Mouse (Mus musculus) urinary bladder, postnatal 25 days (tissue): Measurements from ENCODE around the gene Chrng.

Experiments used
- DNase-seq: peaks from one replicate; pipeline ENCODE4 v3.0.0; 2022; ENCODE audit warnings: low spot score

Gene Chrng

GRCm38 (mm10) chr1:87198119-87199065 is 6.1 kb upstream of the Chrng start:
- no peak for DNase-seq

GRCm38 (mm10) chr1:87200811-87201210 is 3.6 kb upstream of the Chrng start:
- no peak for DNase-seq

GRCm38 (mm10) chr1:87201848-87202247 is 2.6 kb upstream of the Chrng start:
- no peak for DNase-seq

GRCm38 (mm10) chr1:87203779-87204178 is 678 bp upstream of the Chrng start:
- DNase-seq: no peak

DNA sequence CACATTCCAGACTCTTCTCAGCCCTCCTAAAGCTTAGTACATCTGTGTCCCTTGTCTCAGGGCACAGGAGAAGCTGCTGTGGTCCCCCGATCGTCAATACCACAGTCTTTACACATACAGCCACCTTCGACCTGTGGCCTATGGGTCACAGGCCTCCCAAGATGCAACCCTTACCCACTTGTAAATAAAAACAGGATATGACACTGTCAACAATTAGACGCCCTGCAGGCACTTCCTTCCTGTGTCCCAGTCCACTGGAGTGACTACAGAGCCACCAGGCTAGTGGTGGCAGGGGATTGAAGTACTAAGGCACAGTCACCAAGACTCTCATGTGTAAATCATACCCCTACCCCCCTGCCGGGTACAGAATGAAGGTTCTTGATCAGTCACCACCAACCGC is 581 bp downstream of the Chrng start:
- DNase-seq: no peak

GRCm38 (mm10) chr1:87205502-87205901 is 1.0 kb downstream of the Chrng start:
- DNase-seq: no peak

- no peak for DNase-seq
These were observed 1.9 kb downstream of the Chrng start for GRCm38 (mm10) chr1:87206339-87206738.

DNA sequence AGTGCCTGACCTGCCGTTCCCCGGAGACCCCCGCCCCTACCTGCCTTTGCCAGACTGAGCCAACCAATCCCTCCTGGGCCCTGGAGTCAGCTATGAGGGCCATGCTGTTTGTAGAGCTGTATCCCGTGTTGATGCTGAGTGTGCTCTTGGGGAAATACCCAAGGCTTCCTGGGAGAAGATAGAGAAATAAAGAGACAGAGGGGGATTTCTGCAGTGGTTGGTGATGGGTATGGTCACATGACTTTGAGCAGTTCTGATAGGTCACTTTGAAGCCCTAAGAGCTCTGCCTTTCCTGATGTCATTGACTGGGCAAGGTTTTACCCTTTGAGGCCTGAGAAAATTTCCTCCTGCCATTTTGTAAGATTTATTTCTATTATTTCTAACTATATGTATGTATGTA is 7.0 kb downstream of the Chrng start:
- DNase-seq: no peak

DNA sequence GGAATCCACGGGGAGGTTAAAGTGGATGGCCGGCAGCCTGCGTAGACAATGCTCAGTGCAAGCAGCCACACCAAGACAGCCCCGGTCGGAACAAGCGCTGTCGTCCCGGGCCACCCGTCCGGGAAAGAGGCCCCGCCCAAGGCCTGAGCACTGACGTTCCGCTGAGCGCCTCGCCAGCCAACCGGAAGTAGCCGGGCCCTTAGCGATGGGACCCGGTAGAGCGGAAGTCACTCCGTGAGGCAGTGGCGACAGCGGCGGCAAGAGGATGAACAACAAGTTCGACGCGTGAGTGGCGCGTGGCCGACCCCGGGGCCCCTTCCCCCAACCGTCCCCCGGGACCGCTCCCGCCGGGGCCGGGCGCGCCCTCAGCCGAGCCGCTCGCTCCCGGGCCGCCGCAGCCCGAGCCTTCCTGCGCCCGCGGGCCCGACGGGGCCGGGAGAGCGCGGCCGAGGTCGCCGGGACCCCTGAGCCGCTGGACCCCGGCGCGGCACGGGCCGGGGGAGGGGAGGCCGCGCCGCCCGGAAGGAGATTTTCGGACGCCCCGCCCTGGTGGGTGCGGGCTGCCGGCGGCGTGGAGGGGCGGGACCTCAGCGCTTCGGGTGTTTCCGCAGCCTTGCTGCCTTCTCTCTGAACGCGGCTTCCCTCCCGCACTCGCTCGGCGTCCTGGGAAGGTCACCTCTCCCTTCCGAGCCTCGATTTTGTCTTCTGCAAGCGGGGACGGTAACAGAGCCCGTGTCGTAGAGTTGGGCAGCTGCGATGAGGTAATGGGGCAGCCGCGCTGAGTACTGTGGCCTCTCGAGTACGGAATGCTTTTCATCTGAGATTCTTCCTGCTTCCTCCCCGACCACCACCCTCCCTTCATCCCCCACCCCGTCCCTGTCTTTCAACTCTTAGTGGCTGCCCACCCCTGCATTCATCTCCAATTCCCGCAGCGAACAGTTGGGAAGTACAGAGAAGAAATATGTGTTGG is 9.6 kb downstream of the Chrng start, which contains the start of gene Eif4e2:
Eif4e2 (plus strand) TSS at position 180 of the 970 bp plus-strand sequence.
- peak; percentile 90 for DNase-seq

DNA sequence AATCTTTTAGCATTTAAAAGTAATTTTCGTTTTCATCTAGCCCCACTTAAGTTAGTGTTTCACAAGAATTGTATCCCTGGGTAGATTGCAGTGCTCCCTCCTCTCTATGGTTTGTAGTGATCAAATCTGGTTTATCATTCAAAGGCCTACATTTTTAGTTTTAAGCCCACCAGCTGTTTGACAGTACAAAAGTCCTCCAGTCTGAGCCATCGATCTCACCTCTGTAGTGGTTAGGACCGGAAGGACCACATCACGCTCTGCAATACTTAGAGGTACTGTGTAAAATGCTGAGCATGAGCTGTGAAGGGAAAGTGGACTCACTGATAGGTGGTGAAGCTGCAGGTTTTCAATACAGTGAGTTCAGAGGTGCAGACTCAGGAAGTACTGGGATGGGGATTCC is 10.3 kb downstream of the Chrng start:
- DNase-seq: no peak

GRCm38 (mm10) chr1:87217938-87218337 is 13.5 kb downstream of the Chrng start:
- no peak for DNase-seq

- DNase-seq: no peak
These were observed 21.3 kb downstream of the Chrng start for GRCm38 (mm10) chr1:87225739-87226138.

GRCm38 (mm10) chr1:87226409-87227159 is 22.1 kb downstream of the Chrng start:
- DNase-seq: no peak

GRCm38 (mm10) chr1:87227160-87227550 is 22.7 kb downstream of the Chrng start:
- DNase-seq: no peak

DNA sequence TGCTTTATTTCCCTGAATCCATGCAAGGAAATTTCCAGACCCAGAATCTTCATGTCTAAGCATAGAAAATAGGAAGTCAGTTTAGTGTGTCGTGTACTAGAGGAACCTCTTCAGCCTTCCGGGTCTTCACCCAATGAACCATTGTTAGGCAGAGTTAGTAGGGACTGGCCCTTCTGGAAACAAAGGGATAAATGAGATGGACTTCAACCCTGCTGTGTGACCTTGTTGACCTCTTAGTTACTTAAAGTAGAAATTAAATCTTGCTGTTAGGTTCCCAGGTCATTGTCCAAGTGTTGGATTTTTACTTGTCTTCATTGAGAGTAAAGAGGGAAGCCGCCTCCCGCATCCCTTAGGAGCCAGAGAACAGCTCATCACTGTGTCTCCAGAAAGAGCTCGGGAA is 26.1 kb downstream of the Chrng start:
- DNase-seq: no peak

DNA sequence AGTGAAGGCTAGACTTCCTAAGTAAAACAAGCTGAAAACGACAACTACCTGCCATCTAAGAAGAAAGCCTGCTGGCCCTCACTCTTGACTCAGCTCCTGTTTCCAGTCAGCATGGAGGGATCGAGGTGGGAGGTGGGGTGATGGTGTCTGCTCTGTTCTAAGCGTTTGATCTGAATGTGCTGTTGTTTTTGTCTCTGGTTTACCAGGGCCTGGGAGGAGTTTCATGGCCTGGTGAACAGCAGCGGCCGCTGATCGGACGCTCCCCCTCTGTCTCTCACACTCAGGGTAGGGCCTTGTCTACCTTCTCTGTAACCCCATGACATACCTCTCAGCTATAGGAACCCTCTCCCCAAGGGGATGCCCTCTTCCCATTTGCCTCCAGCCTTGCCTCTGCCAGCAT is 27.7 kb downstream of the Chrng start:
- no peak for DNase-seq

- no peak for DNase-seq
These were observed 34.6 kb downstream of the Chrng start for GRCm38 (mm10) chr1:87239056-87239455.

DNA sequence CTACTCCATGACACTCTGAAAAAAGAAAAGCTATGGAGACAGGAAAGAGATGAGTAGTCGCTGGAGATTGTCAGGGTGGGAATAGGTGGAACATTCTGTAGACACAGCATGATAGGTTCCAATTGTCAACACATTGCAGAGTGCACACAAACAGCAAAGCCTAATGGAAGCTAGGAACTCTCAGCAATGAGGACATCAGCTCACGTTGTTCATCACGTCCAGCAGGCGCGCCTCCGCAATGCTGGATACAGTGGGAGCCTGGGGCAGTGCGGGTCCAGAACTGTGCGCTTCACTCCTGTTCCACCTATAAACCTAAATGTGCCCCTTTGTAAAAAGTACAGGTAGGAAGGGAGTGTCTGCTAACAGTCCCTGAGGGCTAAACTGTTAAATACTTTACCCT is 38.6 kb downstream of the Chrng start:
- no peak for DNase-seq

DNA sequence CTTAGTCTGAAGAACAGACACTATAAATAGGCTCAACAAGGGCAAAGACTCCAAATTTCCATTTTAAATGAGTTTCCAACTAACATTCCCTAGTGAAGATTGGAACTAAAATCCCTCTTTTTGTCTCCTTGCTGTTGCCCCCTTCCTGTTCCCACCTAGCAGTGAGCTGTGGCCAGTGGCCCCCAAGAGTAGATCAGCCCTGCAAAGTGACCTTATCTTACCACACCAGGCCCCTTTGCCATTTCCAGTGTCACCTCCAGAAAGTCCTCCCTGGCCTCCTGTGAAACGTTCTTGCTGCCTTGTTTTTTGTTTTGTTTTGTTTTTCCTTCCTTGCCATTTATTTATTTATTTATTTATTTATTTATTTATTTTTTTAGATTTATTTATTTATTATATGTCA is 41.0 kb downstream of the Chrng start:
- no peak for DNase-seq

DNA sequence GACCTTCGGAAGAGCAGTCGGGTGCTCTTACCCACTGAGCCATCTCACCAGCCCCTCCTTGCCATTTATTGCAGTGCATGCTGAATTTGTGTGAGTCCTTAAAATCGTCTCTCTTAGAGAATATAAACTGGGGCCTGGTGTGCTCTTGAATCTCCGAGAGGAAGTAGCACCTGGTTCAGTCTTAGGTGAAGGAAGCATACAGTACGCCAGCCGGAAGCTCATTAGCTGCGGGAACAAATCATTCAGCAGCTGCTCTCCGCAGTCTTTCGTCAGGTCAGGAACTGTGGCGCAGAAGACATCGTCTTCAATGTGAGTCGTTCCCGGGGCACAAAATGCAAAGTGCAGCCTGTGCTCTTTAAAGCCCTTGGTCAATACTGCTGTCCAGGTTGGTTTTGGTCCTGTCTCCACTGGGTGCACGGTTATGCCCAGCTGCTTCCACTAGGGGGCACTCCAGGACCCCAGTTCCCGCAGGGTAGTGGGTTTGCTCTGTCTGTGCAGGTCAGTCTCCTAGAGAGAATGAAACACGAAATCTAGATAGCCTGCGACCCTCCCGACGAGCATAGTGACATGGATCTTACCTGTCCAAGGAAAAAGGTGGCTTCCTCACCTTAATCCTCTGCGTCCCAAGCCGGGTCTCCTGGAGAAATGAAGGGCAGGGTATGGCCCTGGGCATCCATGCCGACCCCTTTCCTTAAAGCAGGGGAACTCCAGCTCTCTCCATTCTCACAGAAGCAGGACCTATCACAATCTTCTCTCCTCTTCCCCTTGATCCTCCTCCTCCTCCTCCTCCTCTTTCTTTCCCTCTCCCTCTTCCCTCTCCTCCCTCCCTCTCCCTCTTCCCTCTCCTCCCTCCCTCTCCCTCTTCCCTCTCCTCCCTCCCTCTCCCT is 41.7 kb downstream of the Chrng start:
- peak; percentile 68 for DNase-seq

DNA sequence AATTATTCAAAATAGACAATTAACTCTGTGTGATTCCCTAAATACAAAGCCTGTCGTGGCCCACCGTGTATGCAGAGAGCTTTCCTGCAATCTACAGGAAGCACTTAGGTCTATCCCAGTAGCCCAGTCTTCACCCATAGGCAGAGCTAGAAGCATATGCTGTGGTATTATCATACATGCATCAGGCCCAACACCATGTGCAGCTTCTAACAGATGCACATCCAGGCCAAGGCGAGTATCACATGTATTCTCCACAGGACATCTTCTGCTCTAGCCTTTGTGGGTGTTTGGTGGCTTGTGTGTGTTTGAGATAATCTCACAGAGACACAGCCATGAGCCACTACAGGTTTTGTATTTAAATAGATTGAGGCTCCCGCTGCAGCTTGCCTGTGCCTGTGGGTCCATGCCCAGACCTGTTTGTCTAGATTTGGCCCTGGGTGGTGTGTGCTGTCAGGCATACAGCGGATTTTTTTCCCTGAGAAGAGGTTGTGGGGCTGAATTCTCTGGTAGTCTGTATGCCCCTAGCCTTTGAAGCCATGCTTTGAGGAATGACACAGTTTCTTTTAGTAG is 47.7 kb downstream of the Chrng start:
- peak; percentile 11 for DNase-seq
